Mouse (Mus musculus): ENCODE measurements at regions not wholly inside any gene's neighbourhood (a gene's known extent, or its start where the extent isn't known, plus 50 kb on each side); places are given as distances from the start of the nearest gene placed in this dataset.

- in situ Hi-C loops (cut with MboI; ENCODE audit: low sequenced_read_pairs), result no loop called here
Measured at GRCm38 (mm10) chr16:97234321-97234720, 63.8 kb upstream of the Dscam start.

DNA sequence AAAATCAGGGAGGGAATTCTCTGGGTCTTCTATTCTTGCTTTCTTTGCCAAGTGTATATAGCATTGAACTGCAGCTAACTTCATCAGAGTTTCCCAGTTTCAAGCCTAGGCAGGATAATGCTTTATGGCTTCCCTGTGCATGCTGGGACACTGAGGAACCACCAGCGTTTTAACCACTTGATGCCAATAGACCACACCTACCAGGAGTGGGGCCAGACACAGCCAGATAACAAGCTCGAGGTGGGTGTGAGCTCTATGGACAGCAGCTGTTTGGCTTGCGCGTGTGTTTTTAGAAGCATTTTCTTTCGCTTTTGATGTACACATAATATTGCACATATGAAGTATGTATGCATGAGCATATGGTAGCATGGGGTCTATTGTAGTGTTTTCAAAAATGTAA, 69.1 kb upstream of the Dscam start:
- in situ Hi-C loops (cut with MboI; ENCODE audit: low sequenced_read_pairs), result no loop called here

DNA sequence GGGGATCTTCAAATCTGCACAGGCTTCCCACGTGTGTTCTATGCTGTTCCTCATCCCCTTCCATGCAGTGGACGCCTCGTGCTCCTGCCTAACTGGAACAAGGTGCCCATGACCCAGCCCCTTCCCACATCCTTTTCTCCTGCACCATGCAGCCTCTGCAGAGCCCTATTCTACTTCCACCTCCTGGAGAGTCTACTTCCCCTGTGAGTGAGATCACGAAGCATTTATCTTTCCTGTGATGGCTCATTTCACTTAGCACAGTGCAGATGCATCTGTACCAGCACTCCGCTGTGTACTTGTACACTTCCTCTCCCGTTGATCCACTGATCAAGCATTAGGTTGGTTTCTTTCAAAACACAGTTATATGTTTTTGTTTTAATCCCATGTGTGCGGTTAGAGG, 69.5 kb upstream of the Dscam start:
- in situ Hi-C loops (cut with MboI; ENCODE audit: low sequenced_read_pairs), result no loop called here

DNA sequence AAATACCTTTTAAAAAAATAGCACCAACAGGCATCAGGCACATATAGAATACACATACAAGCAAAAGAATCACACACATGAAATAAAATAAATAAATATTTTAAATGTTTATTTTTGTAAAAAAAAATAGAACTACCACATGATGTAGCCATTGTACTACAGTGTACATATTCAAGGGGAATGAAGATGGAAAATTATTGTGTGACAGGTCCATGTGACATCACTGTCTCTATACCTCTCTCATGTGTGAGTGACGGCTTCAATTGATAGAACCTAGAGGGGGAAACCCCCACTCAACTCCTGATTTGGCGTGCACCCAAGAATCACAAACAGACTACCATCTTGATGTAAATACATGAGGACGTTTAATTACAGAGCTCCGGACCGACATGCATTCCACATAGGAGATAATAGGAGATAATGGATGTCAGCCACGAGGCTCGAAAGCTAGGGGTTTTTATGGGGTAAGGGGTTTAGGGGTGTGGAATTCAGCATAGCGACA, 70.4 kb upstream of the Dscam start:
- in situ Hi-C loops (cut with MboI; ENCODE audit: low sequenced_read_pairs), result no loop called here

- in situ Hi-C loops (cut with MboI; ENCODE audit: low sequenced_read_pairs), result no loop called here
Measured at GRCm38 (mm10) chr16:97241639-97242038, 71.1 kb upstream of the Dscam start.

GRCm38 (mm10) chr16:97250488-97250887, 79.9 kb upstream of the Dscam start:
- in situ Hi-C loops (cut with MboI; ENCODE audit: low sequenced_read_pairs), result no loop called here

DNA sequence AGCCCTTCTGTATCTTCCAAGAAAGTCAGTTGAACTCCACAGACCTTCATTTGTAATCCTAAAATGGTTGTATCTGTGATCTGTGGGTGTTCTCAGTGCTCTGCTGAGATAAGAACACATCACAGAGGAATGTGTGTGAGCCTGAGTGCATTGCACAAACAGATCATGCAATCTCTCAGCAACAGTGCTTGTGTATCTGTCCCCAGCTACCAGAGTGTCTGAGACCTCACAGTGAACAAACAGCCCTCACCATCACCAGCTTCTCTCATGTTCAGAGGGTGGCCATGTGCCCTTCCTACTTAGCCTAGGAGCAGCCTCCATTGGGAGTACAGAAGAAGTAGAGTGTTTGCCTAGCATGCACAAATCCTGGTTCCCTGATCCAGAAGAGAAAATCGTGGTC, 82.0 kb upstream of the Dscam start:
- in situ Hi-C loops (cut with MboI; ENCODE audit: low sequenced_read_pairs), result no loop called here

DNA sequence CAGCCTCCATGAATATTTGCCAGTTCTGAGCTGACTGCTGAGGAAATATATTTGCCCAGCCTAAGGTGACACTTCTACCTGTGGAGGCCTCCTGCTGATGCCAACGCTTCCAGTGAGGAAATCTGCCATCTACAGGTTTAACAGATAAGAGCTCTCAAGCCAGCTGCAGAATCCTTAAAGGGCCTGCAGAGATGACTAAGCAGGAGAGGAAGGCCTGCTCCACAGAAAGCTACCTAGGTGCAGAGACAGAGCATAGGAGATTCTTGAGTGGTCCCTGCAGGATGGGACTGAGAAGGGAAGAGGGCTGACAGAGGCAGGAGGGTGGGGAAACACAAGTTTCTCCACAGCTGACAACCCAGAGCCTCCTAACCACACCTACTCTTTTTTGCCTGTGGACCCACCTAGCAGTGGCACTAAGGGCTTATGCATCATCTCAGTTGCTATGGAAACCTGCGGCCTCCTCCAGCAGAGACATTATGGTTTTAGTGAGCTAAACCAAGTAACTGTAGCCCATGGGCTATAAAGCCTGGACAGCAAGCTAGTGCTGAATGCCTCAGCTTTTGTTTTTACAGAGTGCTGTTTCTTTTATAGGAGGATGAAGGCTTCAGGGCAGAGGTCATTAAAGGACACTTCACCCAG, 82.6 kb upstream of the Dscam start:
- in situ Hi-C loops (cut with MboI; ENCODE audit: low sequenced_read_pairs), result no loop called here

GRCm38 (mm10) chr16:97258821-97259220, 88.3 kb upstream of the Dscam start:
- in situ Hi-C loops (cut with MboI; ENCODE audit: low sequenced_read_pairs), result no loop called here

- in situ Hi-C loops (cut with MboI; ENCODE audit: low sequenced_read_pairs), result no loop called here
Measured at GRCm38 (mm10) chr16:97263451-97263850, 92.9 kb upstream of the Dscam start.

DNA sequence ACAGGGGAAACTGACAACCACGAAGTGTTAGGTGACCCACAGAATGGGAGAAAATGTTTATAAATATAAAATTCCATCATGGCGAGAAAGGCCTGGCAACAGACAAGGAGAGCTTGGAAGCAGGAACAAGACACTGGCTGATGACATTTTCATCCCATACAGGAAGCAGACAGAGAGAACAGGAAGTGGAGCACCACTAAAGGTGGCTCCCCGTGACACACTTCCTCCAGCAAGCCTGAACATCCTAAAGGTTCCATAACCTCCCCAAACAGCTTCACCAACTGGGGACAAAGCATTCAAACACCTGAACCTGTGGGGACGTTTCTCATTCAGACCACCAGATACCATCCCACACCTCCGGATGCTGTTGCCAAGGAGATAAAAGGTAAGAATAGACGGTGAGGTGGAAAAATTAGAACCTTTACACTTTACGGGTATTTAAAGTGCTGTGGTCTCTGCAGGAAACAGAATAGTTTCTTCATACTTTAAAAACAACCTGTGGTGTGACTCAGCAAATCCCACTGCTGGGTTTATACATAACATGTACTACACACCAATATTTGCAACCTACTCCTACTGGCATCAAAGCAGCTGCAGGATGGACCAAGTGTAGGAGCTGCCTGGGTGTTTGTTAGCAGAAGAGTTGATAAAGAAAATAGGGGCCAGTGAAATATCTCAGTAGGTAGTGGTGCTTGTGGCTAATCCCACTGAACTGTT, 86.0 kb upstream of the Bace2 start:
- in situ Hi-C loops (cut with MboI; ENCODE audit: low sequenced_read_pairs), result no loop called here

- in situ Hi-C loops (cut with MboI; ENCODE audit: low sequenced_read_pairs), result no loop called here
Measured at GRCm38 (mm10) chr16:97271264-97271663, 85.3 kb upstream of the Bace2 start.

DNA sequence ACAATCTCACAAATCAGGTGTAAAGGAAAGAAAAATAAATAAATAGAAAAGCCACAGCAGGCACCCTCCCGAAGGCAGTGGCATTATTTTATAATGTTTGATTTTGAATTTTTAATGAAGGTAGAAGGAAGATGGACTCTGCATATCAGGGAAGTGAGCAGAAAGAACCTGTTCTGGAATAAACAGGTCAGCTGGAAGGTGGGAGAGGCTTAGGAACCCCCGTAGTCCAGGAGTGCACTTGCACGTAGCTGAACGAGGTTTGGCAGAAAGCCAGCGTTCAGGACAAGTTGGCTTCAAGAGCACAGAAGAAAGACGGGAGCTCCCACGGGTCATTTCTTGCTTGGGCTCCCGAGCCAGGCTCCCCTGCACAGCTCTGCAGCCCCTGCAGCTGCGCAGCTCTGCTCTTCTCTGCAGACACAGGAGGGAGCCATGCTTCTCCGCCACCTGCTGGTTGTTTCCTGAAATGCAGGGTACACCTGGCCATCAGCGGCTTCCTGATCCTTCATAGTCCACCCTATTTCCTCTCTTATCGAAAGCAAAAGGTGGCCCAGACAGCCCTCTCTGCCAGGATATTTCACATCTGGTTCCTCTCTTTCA, 84.4 kb upstream of the Bace2 start:
- in situ Hi-C loops (cut with MboI; ENCODE audit: low sequenced_read_pairs), result no loop called here

DNA sequence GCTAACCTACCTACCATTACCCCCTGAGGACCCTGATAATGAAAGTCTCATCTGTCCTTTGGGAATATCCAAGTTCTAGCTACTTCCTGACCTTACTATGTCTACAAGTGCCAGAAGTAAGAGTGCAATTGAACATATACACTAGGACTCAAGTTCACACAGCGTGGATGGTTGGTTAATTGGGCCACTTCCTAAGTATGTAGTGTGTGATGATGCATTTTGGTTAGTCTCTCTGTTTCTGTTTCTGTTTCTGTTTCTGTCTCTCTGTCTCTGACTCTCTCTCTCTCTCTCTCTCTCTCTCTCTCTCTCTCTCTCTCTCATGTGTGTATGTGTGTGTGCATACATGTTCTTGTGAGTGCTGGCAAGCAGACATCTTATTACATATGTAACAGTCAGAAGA, 77.6 kb upstream of the Bace2 start:
- in situ Hi-C loops (cut with MboI; ENCODE audit: low sequenced_read_pairs), result loop anchor here (25.0 kb wide), 1 partner anchor 392 kb away; no protein-coding TSS in a partner anchor

GRCm38 (mm10) chr16:97281615-97282110, 74.9 kb upstream of the Bace2 start:
- in situ Hi-C loops (cut with MboI; ENCODE audit: low sequenced_read_pairs), result loop anchor here (25.0 kb wide), 1 partner anchor 394 kb away; no protein-coding TSS in a partner anchor

DNA sequence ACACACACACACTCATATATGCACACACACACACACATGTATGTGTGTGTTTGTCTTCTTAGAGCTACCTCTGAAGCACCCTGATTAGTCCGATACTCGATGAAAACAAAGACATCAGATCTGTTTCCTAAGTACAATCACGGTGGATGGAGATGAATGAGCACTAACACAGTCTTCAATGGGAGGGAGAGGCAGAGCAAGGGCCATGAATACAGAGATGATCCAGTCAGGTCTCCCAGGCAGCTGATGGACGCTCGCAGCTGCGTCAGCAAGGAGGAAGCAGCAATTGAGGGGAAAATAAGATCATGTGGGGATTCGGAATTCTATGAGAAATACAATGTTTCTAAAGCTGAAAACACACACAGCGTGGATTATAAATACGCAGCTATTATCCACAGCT, 73.6 kb upstream of the Bace2 start:
- in situ Hi-C loops (cut with MboI; ENCODE audit: low sequenced_read_pairs), result loop anchor here (25.0 kb wide), 1 partner anchor 396 kb away; no protein-coding TSS in a partner anchor

- in situ Hi-C loops (cut with MboI; ENCODE audit: low sequenced_read_pairs), result loop anchor here (25.0 kb wide), 1 partner anchor 399 kb away; no protein-coding TSS in a partner anchor
Measured at GRCm38 (mm10) chr16:97285886-97286447, 70.6 kb upstream of the Bace2 start.

GRCm38 (mm10) chr16:97286717-97287116, 69.8 kb upstream of the Bace2 start:
- in situ Hi-C loops (cut with MboI; ENCODE audit: low sequenced_read_pairs), result loop anchor here (25.0 kb wide), 1 partner anchor 399 kb away; no protein-coding TSS in a partner anchor

DNA sequence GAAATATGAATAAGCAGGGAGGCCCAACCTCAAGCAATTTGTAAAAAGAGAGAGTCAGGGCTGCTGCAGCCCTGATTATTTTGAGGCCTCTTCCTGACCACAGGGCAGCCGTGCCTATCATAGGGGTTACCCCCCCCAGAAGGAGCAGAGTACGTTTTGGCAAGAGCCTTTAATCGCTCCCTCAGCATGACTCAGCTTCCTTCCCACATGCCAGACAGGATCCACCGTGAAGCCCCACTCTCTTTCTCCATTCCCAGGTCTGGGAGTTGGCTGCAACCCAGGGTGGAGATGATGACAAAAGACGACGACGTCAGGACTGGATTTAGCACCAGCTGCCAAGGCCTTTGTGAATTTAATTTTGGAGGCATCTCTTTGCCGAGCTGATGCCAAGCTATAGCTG, 67.9 kb upstream of the Bace2 start:
- in situ Hi-C loops (cut with MboI; ENCODE audit: low sequenced_read_pairs), result loop anchor here (25.0 kb wide), 1 partner anchor 401 kb away; no protein-coding TSS in a partner anchor

DNA sequence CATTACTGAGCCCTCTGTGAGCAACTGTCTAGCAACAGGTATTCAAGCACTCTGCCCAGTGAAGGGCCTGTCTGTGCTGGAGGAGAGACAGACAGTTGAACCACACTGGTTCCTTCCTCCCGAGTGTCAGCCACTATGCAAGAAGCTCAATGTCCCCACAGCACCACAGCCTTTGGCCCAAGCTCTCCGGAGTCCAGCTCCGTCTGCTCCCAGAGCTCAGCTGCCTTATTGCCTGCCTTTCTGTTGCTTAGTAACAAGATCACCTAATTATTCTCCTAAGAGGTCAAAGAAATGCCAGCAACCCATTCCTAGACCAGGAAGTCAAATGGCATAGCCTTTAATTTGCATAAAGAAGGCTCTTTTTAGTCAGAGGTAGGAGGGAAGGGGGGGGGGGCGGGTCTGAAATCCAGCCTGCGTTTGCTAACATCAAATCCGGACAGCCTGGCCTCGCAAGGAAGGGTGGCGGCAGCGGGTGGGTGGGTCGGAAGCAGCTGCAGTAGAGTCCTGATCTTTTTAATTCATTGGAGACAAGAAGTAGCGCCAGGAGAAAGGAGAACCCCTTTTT, 64.0 kb upstream of the Bace2 start:
- in situ Hi-C loops (cut with MboI; ENCODE audit: low sequenced_read_pairs), result loop anchor here (25.0 kb wide), 1 partner anchor 405 kb away; no protein-coding TSS in a partner anchor

- in situ Hi-C loops (cut with MboI; ENCODE audit: low sequenced_read_pairs), result loop anchor here (25.0 kb wide), 1 partner anchor 406 kb away; no protein-coding TSS in a partner anchor
Measured at GRCm38 (mm10) chr16:97293273-97293672, 63.3 kb upstream of the Bace2 start.
